Mouse (Mus musculus) MEL (cell line): Measurements from ENCODE around the gene Cers6.

Source experiments
- CTCF ChIP-seq, 3 experiments: IDR thresholded peaks in 2 of 3; conservative IDR thresholded peaks in 1 of 3; 2 replicates each; pipeline ENCODE4 v1.5.1; 2011 to 2012; ENCODE audit warnings: low read length in 3 of 3, low read depth in 2 of 3, mild to moderate bottlenecking in 2 of 3, improper control_type of control experiment in 1 of 3, inconsistent platforms in 1 of 3, mixed read lengths in 1 of 3, moderate library complexity in 1 of 3; ENCODE audit not compliant: control insufficient read depth in 1 of 3, insufficient read depth in 1 of 3, poor library complexity in 1 of 3, severe bottlenecking in 1 of 3
- ETS1 ChIP-seq: IDR thresholded peaks from 2 replicates; pipeline ENCODE4 v1.6.1; 2012; ENCODE audit warnings: low read depth, mild to moderate bottlenecking, inconsistent platforms, low read length, improper control_type of control experiment, moderate library complexity
- MAZ ChIP-seq: IDR thresholded peaks from 2 replicates; pipeline ENCODE4 v1.6.1; 2012; ENCODE audit warnings: low read depth, mild to moderate bottlenecking, inconsistent platforms, low read length, improper control_type of control experiment
- POLR2A ChIP-seq, 2 experiments: IDR thresholded peaks; 2 replicates each; pipeline ENCODE4 v1.6.1; 2011 to 2012; ENCODE audit warnings: low read length in 2 of 2, mild to moderate bottlenecking in 2 of 2, control low read depth in 1 of 2, improper control_type of control experiment in 1 of 2, low read depth in 1 of 2, moderate library complexity in 1 of 2; ENCODE audit not compliant: control insufficient read depth in 1 of 2, insufficient read depth in 1 of 2, poor library complexity in 1 of 2
- POLR2AphosphoS2 ChIP-seq: IDR thresholded peaks from 2 replicates; pipeline ENCODE4 v1.6.1; 2011; ENCODE audit warnings: low read length, improper control_type of control experiment
- POLR2AphosphoS5 ChIP-seq: IDR thresholded peaks from 2 replicates; pipeline ENCODE4 v1.6.1; 2012; ENCODE audit warnings: low read depth, borderline replicate concordance, mild to moderate bottlenecking, inconsistent platforms, low read length, moderate library complexity, mixed read lengths
- RCOR1 ChIP-seq: IDR thresholded peaks from 2 replicates; pipeline ENCODE4 v1.6.1; 2012; ENCODE audit warnings: low read depth, mild to moderate bottlenecking, inconsistent platforms, low read length, improper control_type of control experiment
- SMC3 ChIP-seq: IDR thresholded peaks from 2 replicates; pipeline ENCODE4 v1.6.1; 2011; ENCODE audit warnings: low read depth, low read length, improper control_type of control experiment
- UBTF ChIP-seq: IDR thresholded peaks from 2 replicates; pipeline ENCODE4 v1.6.1; 2012; ENCODE audit warnings: low read depth, mild to moderate bottlenecking, inconsistent platforms, low read length, improper control_type of control experiment, moderate library complexity, borderline replicate concordance; ENCODE audit not compliant: insufficient read depth

DNA sequence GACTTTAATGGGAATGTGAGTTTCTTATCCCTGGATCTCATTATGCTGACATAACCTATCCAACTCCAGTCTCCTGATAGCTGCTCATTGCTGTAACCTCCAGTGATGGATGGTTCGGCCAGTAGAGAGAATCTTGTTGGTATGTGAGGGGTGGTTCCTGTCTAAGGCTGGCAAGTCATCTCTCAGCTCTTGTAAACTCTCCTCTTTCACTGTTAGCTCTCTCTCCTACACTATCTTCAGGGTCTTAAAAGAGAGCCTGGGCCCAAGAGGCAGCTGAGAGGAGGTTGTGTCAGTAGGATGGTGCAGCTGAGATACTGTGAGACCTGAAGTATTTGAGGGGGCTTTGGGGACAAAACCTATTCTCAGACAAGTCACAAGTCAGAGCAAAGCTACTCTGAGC, 272.9 kb downstream of the Cers6 start:
- TF ChIP-seq ETS1: no peak
- TF ChIP-seq POLR2A (IDR thresholded peaks at IDR 0.05; ENCODE audit: control insufficient read depth in 1 of 2, insufficient read depth in 1 of 2, low read depth in 1 of 2, low read length in 2 of 2, poor library complexity in 1 of 2): no peak
- TF ChIP-seq POLR2AphosphoS2: no peak
- no peak for TF ChIP-seq CTCF (IDR thresholded peaks at IDR 0.05 in 2 of 3, conservative IDR thresholded peaks at IDR 0.05 in 1 of 3; ENCODE audit: control insufficient read depth in 1 of 3, insufficient read depth in 1 of 3, low read depth in 2 of 3, low read length in 3 of 3, poor library complexity in 1 of 3, severe bottlenecking in 1 of 3)
- TF ChIP-seq MAZ: no peak
- no peak for TF ChIP-seq SMC3
- TF ChIP-seq UBTF: no peak
- TF ChIP-seq POLR2AphosphoS5: no peak
- TF ChIP-seq RCOR1: no peak
